Mouse (Mus musculus): ENCODE data around the gene Kdm4b. TPM values are rescaled to one million over a fixed set of nuclear protein-coding genes. Genes with fewer than 3 reads are reported as not detected.

The Kdm4b gene
- polyA plus RNA-seq, 1 experiment from 2014 or later, result 86.1 TPM

- Histone ChIP-seq H3K27me3 (replicated peaks) (no peaks in the 10 kb centered on the region), H3K4me2 (replicated peaks) (peak within 1 kb of the TSS; percentile 95), H3K9me3 (no peaks in the 10 kb centered on the region), H3K27ac (peak within 1 kb of the TSS; percentile 20; the same call in 1 of the 2 replicates), H3K36me3 (peaks cover 6% of the 10 kb centered on the region; the same call in 1 of the 2 replicates), H3K4me1 (peaks cover 38% of the 10 kb centered on the region), H3K4me3 (peak within 1 kb of the TSS; percentile 79), H3K9ac (peak within 1 kb of the TSS; percentile 71)
- under 1% methylated on average over 43 of the region's 43 CpGs for WGBS
- ATAC-seq (ENCODE audit: low FRiP score, low read depth), result peak; percentile 61
These were observed 22.6 kb upstream of the Kdm4b start, which contains the start of gene Uhrf1 for GRCm38 (mm10) chr17:56303160-56303846. TSS of gene Uhrf1 (plus strand) at chr17:56303321.

GRCm38 (mm10) chr17:56303847-56304586, 21.8 kb upstream of the Kdm4b start:
- peak overlapping the region; percentile 79 for H3K4me3 ChIP-seq
- WGBS, result under 1% methylated on average over 68 of the region's 68 CpGs

GRCm38 (mm10) chr17:56304718-56305117, 21.1 kb upstream of the Kdm4b start:
- Histone ChIP-seq H3K9me3 (no peaks in the 10 kb centered on the region), H3K27ac (no peak overlapping the region), H3K4me1 (peaks cover 38% of the 10 kb centered on the region), H3K4me3 (peak overlapping the region; percentile 79), H3K27me3 (replicated peaks) (no peaks in the 10 kb centered on the region), H3K36me3 (peaks cover 16% of the 10 kb centered on the region; the same call in 1 of the 2 replicates), H3K4me2 (replicated peaks) (peak overlapping the region; percentile 95), H3K9ac (peak overlapping the region; percentile 71)
- 11% methylated on average over 11 of the region's 11 CpGs for WGBS
- ATAC-seq (ENCODE audit: low FRiP score, low read depth), result no peak

More at GRCm38 (mm10) chr17:56303847-56304586, 21.8 kb upstream of the Kdm4b start:
- Histone ChIP-seq H3K9me3 (no peaks in the 10 kb centered on the region), H3K4me2 (replicated peaks) (peak overlapping the region; percentile 95), H3K4me1 (peaks cover 38% of the 10 kb centered on the region), H3K9ac (peak overlapping the region; percentile 71), H3K36me3 (peaks cover 9% of the 10 kb centered on the region; the same call in 1 of the 2 replicates), H3K27me3 (replicated peaks) (no peaks in the 10 kb centered on the region), H3K27ac (0 out of 2 replicates have a peak overlapping the region, but pooled peaks have one; percentile 20)
- peak; percentile 95 for ATAC-seq (ENCODE audit: low FRiP score, low read depth)

GRCm38 (mm10) chr17:56305156-56305555, 20.7 kb upstream of the Kdm4b start:
- Histone ChIP-seq H3K4me2 (replicated peaks) (peak overlapping the region; percentile 95), H3K27ac (no peak overlapping the region), H3K4me3 (peak overlapping the region; percentile 79), H3K9ac (peak overlapping the region; percentile 71), H3K36me3 (peaks cover 19% of the 10 kb centered on the region; the same call in 1 of the 2 replicates), H3K9me3 (no peaks in the 10 kb centered on the region), H3K4me1 (peaks cover 38% of the 10 kb centered on the region), H3K27me3 (replicated peaks) (no peaks in the 10 kb centered on the region)
- ATAC-seq (ENCODE audit: low FRiP score, low read depth), result no peak
- 20% methylated on average over 9 of the region's 9 CpGs for WGBS

GRCm38 (mm10) chr17:56305826-56306225, 20.0 kb upstream of the Kdm4b start:
- Histone ChIP-seq H3K4me2 (replicated peaks) (peak overlapping the region; percentile 95), H3K27ac (no peak overlapping the region), H3K4me3 (no peak overlapping the region), H3K9me3 (no peaks in the 10 kb centered on the region), H3K36me3 (peaks cover 26% of the 10 kb centered on the region; the same call in 1 of the 2 replicates), H3K9ac (no peak overlapping the region), H3K27me3 (replicated peaks) (no peaks in the 10 kb centered on the region), H3K4me1 (peaks cover 38% of the 10 kb centered on the region)
- 62% methylated on average over 8 of the region's 8 CpGs for WGBS
- ATAC-seq (ENCODE audit: low FRiP score, low read depth), result no peak

- Histone ChIP-seq H3K4me2 (replicated peaks) (no peak overlapping the region), H3K9ac (no peak overlapping the region), H3K9me3 (no peaks in the 10 kb centered on the region), H3K27me3 (replicated peaks) (no peaks in the 10 kb centered on the region), H3K4me1 (peaks cover 32% of the 10 kb centered on the region), H3K36me3 (peaks cover 47% of the 10 kb centered on the region; the same call in 1 of the 2 replicates), H3K4me3 (no peak overlapping the region), H3K27ac (no peak overlapping the region)
- no peak for ATAC-seq (ENCODE audit: low FRiP score, low read depth)
- WGBS, result 85% methylated on average over 6 of the region's 6 CpGs
These were observed 17.8 kb upstream of the Kdm4b start for GRCm38 (mm10) chr17:56308088-56308487.

DNA sequence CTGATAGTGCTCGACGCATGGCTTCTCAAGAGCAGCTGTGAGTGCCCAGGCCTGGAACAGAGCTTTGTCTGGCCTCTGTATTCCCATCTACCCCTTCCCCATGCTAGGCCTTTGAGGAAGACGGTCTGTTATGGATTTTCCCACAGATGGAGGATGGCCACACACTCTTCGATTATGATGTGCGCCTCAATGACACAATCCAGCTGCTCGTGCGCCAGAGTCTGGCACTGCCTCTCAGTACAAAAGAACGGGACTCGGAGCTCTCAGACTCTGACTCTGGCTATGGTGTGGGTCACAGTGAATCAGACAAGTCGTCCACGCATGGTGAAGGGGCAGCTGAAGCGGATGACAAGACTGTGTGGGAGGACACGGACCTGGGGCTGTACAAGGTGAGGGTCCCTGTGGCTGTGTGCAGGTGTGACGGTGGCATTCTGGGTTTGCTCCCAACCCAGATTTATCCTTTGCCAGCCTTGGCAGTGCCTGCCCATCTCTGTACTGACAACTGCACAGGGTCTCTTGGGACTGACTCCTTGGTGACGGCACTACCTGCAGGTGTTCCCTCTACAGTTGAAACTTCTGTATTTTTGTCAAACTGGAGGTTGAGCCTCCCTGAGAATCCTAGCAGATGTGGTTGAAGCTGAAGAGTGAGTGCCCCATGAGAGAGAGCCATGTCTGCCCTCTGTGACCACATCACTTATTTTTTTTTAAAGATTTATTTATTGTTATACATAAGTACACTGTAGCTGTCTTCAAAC, 16.5 kb upstream of the Kdm4b start:
- H3K36me3 ChIP-seq, result peaks cover 56% of the 10 kb centered on the region; the same call in 1 of the 2 replicates
- H3K4me2 ChIP-seq (replicated peaks), result no peak overlapping the region
- ATAC-seq (ENCODE audit: low FRiP score, low read depth), result no peak
- H3K9me3 ChIP-seq, result no peaks in the 10 kb centered on the region
- peaks cover 22% of the 10 kb centered on the region for H3K4me1 ChIP-seq
- WGBS, result 92% methylated on average over 15 of the region's 15 CpGs
- H3K9ac ChIP-seq, result no peak overlapping the region
- H3K4me3 ChIP-seq, result no peak overlapping the region
- H3K27ac ChIP-seq, result no peak overlapping the region
- H3K27me3 ChIP-seq (replicated peaks), result no peaks in the 10 kb centered on the region

DNA sequence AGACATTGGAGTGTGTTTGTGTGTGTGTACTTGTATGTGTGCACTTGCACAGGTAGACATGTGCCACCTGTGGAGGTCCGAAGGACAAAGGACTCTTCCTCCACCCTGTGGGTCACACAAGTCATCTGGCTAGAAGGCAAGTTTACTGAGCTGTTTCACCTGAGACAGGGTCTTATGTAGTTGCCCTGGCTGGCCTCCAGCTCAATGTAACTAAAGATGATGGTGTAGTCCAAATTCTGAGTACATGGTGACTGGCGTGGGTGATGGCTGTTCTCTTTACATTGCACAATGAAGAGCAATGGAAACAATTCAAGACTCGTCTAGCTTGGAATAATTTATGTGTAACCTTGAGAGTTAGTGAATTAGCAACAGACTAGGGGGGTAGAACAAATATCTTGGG, 1.4 kb upstream of the Kdm4b start:
- peaks cover 24% of the 10 kb centered on the region for H3K4me1 ChIP-seq
- peaks cover 28% of the 10 kb centered on the region for H3K36me3 ChIP-seq
- no peaks in the 10 kb centered on the region for H3K9me3 ChIP-seq
- ATAC-seq (ENCODE audit: low FRiP score, low read depth), result no peak
- H3K9ac ChIP-seq, result no peak overlapping the region
- no peak overlapping the region for H3K4me2 ChIP-seq (replicated peaks)
- H3K4me3 ChIP-seq, result no peak overlapping the region
- H3K27ac ChIP-seq, result no peak overlapping the region
- WGBS, result 63% methylated on average over 3 of the region's 3 CpGs
- H3K27me3 ChIP-seq (replicated peaks), result no peaks in the 10 kb centered on the region

DNA sequence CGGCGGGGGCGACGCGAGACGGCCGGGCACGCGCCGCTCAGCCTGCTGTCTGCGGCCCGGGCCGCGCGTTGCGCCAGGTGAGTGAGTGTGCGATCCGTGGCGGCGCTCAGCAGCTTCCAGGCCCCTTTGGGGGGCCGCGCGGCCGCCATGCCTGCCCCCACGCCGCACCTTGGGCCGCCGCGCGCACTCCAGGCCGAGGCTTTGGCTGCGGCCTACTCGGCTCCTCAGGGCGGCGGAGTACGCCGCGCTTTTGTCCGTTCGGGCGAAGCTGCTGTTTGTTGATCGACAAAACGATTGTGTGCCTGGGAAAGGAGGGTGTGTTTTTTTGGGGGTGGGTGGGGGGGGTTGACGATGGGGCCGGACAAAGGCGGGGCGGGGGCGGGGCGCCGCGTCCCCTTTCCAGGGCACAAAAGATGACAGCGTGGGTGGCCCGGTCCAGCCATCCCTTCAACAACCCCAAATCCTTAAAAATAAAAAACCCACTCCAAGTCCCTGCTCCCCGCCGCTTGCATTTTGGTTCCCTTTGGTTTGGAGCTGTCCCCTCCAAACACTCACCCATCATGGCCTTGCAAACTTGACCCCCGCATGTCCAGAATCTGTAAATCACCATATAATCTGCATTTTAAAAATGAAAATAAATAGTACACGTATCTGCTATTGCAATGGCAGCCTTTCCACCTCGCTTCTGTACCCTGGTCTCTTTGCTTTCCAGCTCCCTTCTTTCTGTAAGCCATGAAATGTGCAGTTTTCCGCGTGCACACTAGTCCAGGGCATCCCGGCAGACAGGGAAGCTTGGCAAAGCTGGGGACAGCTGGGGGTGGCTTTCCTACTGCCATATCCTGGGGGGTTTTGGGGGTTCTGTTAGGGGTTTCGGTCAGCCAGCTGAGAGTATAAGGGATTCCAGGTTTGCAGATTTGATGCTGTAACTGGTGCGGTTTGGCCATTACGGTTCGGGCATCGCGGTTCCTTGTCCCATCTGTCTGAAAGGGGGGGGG, 588 bp downstream of the Kdm4b start:
- Histone ChIP-seq H3K9me3 (no peaks in the 10 kb centered on the region), H3K4me1 (peaks cover 45% of the 10 kb centered on the region), H3K27ac (peak overlapping the region; percentile 81), H3K36me3 (peaks cover 15% of the 10 kb centered on the region), H3K9ac (peak overlapping the region; percentile 98), H3K4me2 (replicated peaks) (peak overlapping the region; percentile 91), H3K27me3 (replicated peaks) (no peaks in the 10 kb centered on the region), H3K4me3 (peak overlapping the region; percentile 87)
- peak; percentile 67 for ATAC-seq (ENCODE audit: low FRiP score, low read depth)
- 2% methylated on average over 67 of the region's 67 CpGs for WGBS

DNA sequence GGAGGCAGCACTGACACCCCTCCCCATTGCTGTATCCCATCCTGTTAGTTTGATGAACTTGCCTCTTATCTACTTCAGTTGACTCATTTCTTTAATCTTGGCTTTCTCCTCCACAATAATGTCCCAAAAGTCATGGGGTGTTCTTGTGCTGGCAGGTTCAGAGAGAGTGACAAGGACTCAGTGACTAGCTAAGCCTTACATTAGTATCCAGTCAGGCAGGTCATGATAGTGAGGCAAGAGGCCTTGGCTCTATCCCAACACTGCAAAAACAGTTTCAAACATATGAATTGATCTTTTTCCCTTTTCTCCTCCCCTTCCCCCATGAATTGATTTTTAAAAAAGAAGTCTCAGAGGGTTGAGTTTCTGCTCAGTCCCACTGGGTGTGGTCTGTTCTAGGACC, 3.4 kb downstream of the Kdm4b start:
- peaks cover 45% of the 10 kb centered on the region for H3K4me1 ChIP-seq

DNA sequence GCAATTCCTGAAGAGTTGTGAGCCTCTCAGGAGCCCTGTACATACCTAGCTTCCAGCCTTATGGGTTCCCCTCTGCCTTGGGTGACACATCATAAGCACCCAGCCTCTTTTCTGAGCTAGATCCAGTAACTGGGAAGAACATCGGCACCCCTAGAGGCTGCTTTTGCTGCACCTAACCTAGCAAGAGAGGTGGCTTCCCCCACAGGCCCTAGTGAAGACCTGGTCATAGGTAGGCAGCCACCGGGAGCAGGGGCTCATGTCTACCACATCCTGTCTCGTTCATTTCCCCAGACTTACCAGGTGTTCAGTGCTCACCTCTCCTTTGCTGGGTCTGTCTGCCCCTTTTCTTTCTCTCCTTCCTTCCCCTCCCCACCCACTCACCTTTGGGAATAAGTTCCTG, 4.5 kb downstream of the Kdm4b start:
- H3K4me1 ChIP-seq, result peaks cover 46% of the 10 kb centered on the region

More for the DNA sequence above, 3.4 kb downstream of the Kdm4b start:
- Histone ChIP-seq H3K36me3 (no peaks in the 10 kb centered on the region), H3K27me3 (replicated peaks) (no peaks in the 10 kb centered on the region), H3K27ac (no peak overlapping the region), H3K9me3 (no peaks in the 10 kb centered on the region), H3K4me2 (replicated peaks) (no peak overlapping the region), H3K4me3 (no peak overlapping the region), H3K9ac (no peak overlapping the region)
- ATAC-seq (ENCODE audit: low FRiP score, low read depth), result no peak

More for the DNA sequence above, 4.5 kb downstream of the Kdm4b start:
- 0 out of 2 replicates have a peak overlapping the region, but pooled peaks have one; percentile 3 for H3K9ac ChIP-seq
- no peak overlapping the region for H3K4me3 ChIP-seq
- no peaks in the 10 kb centered on the region for H3K27me3 ChIP-seq (replicated peaks)
- H3K4me2 ChIP-seq (replicated peaks), result no peak overlapping the region
- no peaks in the 10 kb centered on the region; the same call in 1 of the 2 replicates for H3K36me3 ChIP-seq
- H3K9me3 ChIP-seq, result no peaks in the 10 kb centered on the region
- WGBS, result 76% methylated on average over 3 of the region's 3 CpGs
- no peak overlapping the region for H3K27ac ChIP-seq
- ATAC-seq (ENCODE audit: low FRiP score, low read depth), result no peak

Data from neural tube, embryonic 12.5 days (tissue).